Mouse (Mus musculus) hindbrain, embryonic 10.5 days (tissue): ENCODE results near the gene Xrcc4. TPM values are rescaled to one million over a fixed set of nuclear protein-coding genes. Genes with fewer than 3 reads are reported as not detected.
"Not testable (repeated sequence)": the region's sequence is repeated elsewhere in the genome, so short reads cannot be mapped to it uniquely, and the experiment has no call there.

Experiments
- DNase-seq: peaks from one replicate; pipeline ENCODE4 v3.0.0-alpha.2; 2017; ENCODE audit warnings: low spot score
- H3K27ac ChIP-seq: fragments of 300-500 bp; sonication (generic); 2 replicates; pipeline ENCODE4 v1.5.1; 2016; ENCODE audit warnings: mild to moderate bottlenecking, moderate library complexity
- H3K27me3 ChIP-seq: fragments of 300-500 bp; sonication (generic); 2 replicates; pipeline ENCODE4 v1.6.1; 2016; ENCODE audit warnings: mild to moderate bottlenecking; ENCODE audit not compliant: poor library complexity, insufficient read depth, severe bottlenecking
- H3K36me3 ChIP-seq: fragments of 300-500 bp; sonication (generic); 2 replicates; pipeline ENCODE4 v1.6.1; 2016; ENCODE audit warnings: mild to moderate bottlenecking, moderate library complexity
- H3K4me1 ChIP-seq: fragments of 300-500 bp; sonication (generic); replicated peaks from 2 replicates; pipeline ENCODE4 v1.6.1; 2016; ENCODE audit warnings: mild to moderate bottlenecking
- H3K4me3 ChIP-seq: fragments of 300-500 bp; sonication (generic); 2 replicates; pipeline ENCODE4 v1.5.1; 2016; ENCODE audit warnings: mild to moderate bottlenecking, moderate library complexity
- H3K9me3 ChIP-seq: fragments of 300-500 bp; sonication (generic); 2 replicates; pipeline ENCODE4 v1.6.1; 2016; ENCODE audit warnings: mild to moderate bottlenecking, moderate library complexity
- WGBS: fragments of 180-500 bp; shearing (Covaris S2); methylation state at CpG from one replicate; pipeline ENCODE4 v1.1.7; 2016; 5-methylcytosine and 5-hydroxymethylcytosine counted together
- polyA plus RNA-seq: library from polyadenylated mRNA; unstranded; fragments of >200 nt; fragmentation: Nextera tagmentation; extraction: Ambion mirVana; gene quantifications from 2 replicates; pipeline ENCODE4 v1.2.1, GENCODE M21; 2016

The Xrcc4 gene
- 8.9 and 9.4 TPM in 2 replicates for polyA plus RNA-seq

GRCm38 (mm10) chr13:90088962-90089824 lies at the start of gene Xrcc4, which contains the start of gene Tmem167:
TSS of gene Xrcc4 (minus strand) at chr13:90089608.
TSS of gene Tmem167 (plus strand) at chr13:90089123.
- Histone ChIP-seq H3K27ac (peak within 1 kb of the TSS; percentile 95), H3K4me1 (peaks cover 16% of the 10 kb centered on the region; the same call in 1 of the 2 replicates), H3K27me3 (no peaks in the 10 kb centered on the region), H3K4me3 (peak within 1 kb of the TSS; percentile 83), H3K9me3 (no peaks in the 10 kb centered on the region), H3K36me3 (peaks cover 6% of the 10 kb centered on the region; the same call in 1 of the 2 replicates)
- peak; percentile 97 for DNase-seq
- WGBS = 4% methylated on average over 41 of the region's 41 CpGs

- H3K9me3 ChIP-seq = no peaks in the 10 kb centered on the region
- no peak for DNase-seq
- no peak overlapping the region for H3K4me3 ChIP-seq
- H3K36me3 ChIP-seq = no peaks in the 10 kb centered on the region
- peaks cover 4% of the 10 kb centered on the region for H3K4me1 ChIP-seq
- 85% methylated on average over 3 of the region's 3 CpGs for WGBS
- no peaks in the 10 kb centered on the region for H3K27me3 ChIP-seq
- 0 out of 2 replicates have a peak overlapping the region, but pooled peaks have one; percentile 12 for H3K27ac ChIP-seq
Measured at GRCm38 (mm10) chr13:90136156-90136910, 46.9 kb upstream of the Xrcc4 start.

GRCm38 (mm10) chr13:90111681-90112080 lies 22.3 kb upstream of the Xrcc4 start:
- H3K4me1 ChIP-seq = no peaks in the 10 kb centered on the region
- no peak for DNase-seq
- H3K36me3 ChIP-seq = peaks cover 21% of the 10 kb centered on the region; the same call in 1 of the 2 replicates
- H3K4me3 ChIP-seq = no peak overlapping the region
- H3K27me3 ChIP-seq = no peaks in the 10 kb centered on the region
- WGBS = 81% methylated on average over 1 of the region's 1 CpGs
- H3K9me3 ChIP-seq = no peaks in the 10 kb centered on the region
- no peak overlapping the region for H3K27ac ChIP-seq

GRCm38 (mm10) chr13:90108746-90109145 lies 19.3 kb upstream of the Xrcc4 start:
- WGBS = 94% methylated on average over 5 of the region's 5 CpGs
- H3K27ac ChIP-seq, H3K9me3 ChIP-seq, DNase-seq, H3K27me3 ChIP-seq, H3K4me1 ChIP-seq, H3K4me3 ChIP-seq: not testable (repeated sequence)
- H3K36me3 ChIP-seq = peaks cover 50% of the 10 kb centered on the region

- Histone ChIP-seq H3K4me3 (no peak overlapping the region), H3K27ac (no peak overlapping the region), H3K9me3 (no peaks in the 10 kb centered on the region), H3K4me1 (no peaks in the 10 kb centered on the region), H3K36me3 (peaks cover 75% of the 10 kb centered on the region), H3K27me3 (no peaks in the 10 kb centered on the region)
- no peak for DNase-seq
- WGBS = 96% methylated on average over 7 of the region's 7 CpGs
Measured at GRCm38 (mm10) chr13:90106139-90106538, 16.7 kb upstream of the Xrcc4 start.

GRCm38 (mm10) chr13:90101514-90101913 lies 12.1 kb upstream of the Xrcc4 start:
- no peaks in the 10 kb centered on the region for H3K4me1 ChIP-seq
- H3K4me3 ChIP-seq = no peak overlapping the region
- H3K36me3 ChIP-seq = peaks cover 77% of the 10 kb centered on the region
- no peak for DNase-seq
- no peaks in the 10 kb centered on the region for H3K27me3 ChIP-seq
- H3K9me3 ChIP-seq = no peaks in the 10 kb centered on the region
- H3K27ac ChIP-seq = no peak overlapping the region

- Histone ChIP-seq H3K27me3 (no peaks in the 10 kb centered on the region), H3K4me1 (peaks cover 16% of the 10 kb centered on the region; the same call in 1 of the 2 replicates), H3K9me3 (no peaks in the 10 kb centered on the region), H3K27ac (peak overlapping the region; percentile 95), H3K36me3 (peaks cover 6% of the 10 kb centered on the region; the same call in 1 of the 2 replicates), H3K4me3 (peak overlapping the region; percentile 83)
- WGBS = 0% methylated on average over 27 of the region's 27 CpGs
- no peak for DNase-seq
Measured at GRCm38 (mm10) chr13:90089825-90090183, 396 bp upstream of the Xrcc4 start.

- H3K27me3 ChIP-seq = no peaks in the 10 kb centered on the region
- no peaks in the 10 kb centered on the region for H3K4me1 ChIP-seq
- no peak overlapping the region for H3K27ac ChIP-seq
- H3K9me3 ChIP-seq = no peaks in the 10 kb centered on the region
- H3K4me3 ChIP-seq = no peak overlapping the region
- 89% methylated on average over 1 of the region's 1 CpGs for WGBS
- H3K36me3 ChIP-seq = no peaks in the 10 kb centered on the region
- DNase-seq = no peak
Measured at GRCm38 (mm10) chr13:90061877-90062276, 27.5 kb downstream of the Xrcc4 start.

GRCm38 (mm10) chr13:90052408-90052807 lies 37.0 kb downstream of the Xrcc4 start:
- Histone ChIP-seq H3K4me1 (no peaks in the 10 kb centered on the region), H3K4me3 (no peak overlapping the region), H3K9me3 (no peaks in the 10 kb centered on the region), H3K27ac (no peak overlapping the region), H3K36me3 (no peaks in the 10 kb centered on the region), H3K27me3 (no peaks in the 10 kb centered on the region)
- no peak for DNase-seq
- WGBS = 87% methylated on average over 3 of the region's 3 CpGs

- WGBS = 77% methylated on average over 6 of the region's 6 CpGs
- Histone ChIP-seq H3K27ac (no peak overlapping the region), H3K9me3 (no peaks in the 10 kb centered on the region), H3K27me3 (no peaks in the 10 kb centered on the region), H3K36me3 (no peaks in the 10 kb centered on the region), H3K4me3 (no peak overlapping the region), H3K4me1 (no peaks in the 10 kb centered on the region)
- DNase-seq = no peak
Measured at GRCm38 (mm10) chr13:90051735-90052134, 37.7 kb downstream of the Xrcc4 start.

- 30% methylated on average over 2 of the region's 2 CpGs for WGBS
- Histone ChIP-seq H3K9me3 (no peaks in the 10 kb centered on the region), H3K27me3 (no peaks in the 10 kb centered on the region), H3K27ac (no peak overlapping the region), H3K4me3 (no peak overlapping the region), H3K4me1 (no peaks in the 10 kb centered on the region), H3K36me3 (no peaks in the 10 kb centered on the region)
- DNase-seq = peak; percentile 43
Measured at GRCm38 (mm10) chr13:90039613-90040012, 49.8 kb downstream of the Xrcc4 start.

- H3K4me3 ChIP-seq = no peak overlapping the region
- 76% methylated on average over 4 of the region's 4 CpGs for whole genome bisulfite sequencing
- H3K4me1 ChIP-seq = 0 out of 2 replicates have a peak, but pooled peaks cover 4% of the 10 kb centered on the region
- no peaks in the 10 kb centered on the region for H3K9me3 ChIP-seq
- H3K36me3 ChIP-seq = no peaks in the 10 kb centered on the region
- no peak overlapping the region for H3K27ac ChIP-seq
- H3K27me3 ChIP-seq = no peaks in the 10 kb centered on the region
- no peak for DNase-seq
Measured at GRCm38 (mm10) chr13:90032977-90033376, 56.4 kb downstream of the Xrcc4 start.

- Histone ChIP-seq H3K4me3 (no peak overlapping the region), H3K4me1 (0 out of 2 replicates have a peak, but pooled peaks cover 4% of the 10 kb centered on the region), H3K36me3 (no peaks in the 10 kb centered on the region), H3K27me3 (no peaks in the 10 kb centered on the region), H3K9me3 (no peaks in the 10 kb centered on the region), H3K27ac (no peak overlapping the region)
- DNase-seq = no peak
- WGBS = 54% methylated on average over 2 of the region's 2 CpGs
Measured at GRCm38 (mm10) chr13:90032523-90032922, 56.9 kb downstream of the Xrcc4 start.
